Mouse (Mus musculus): ENCODE data around the gene Ranbp10. TPM values are rescaled to one million over a fixed set of nuclear protein-coding genes. Genes with fewer than 3 reads are reported as not detected.
"Not testable (repeated sequence)": the region's sequence is repeated elsewhere in the genome, so short reads cannot be mapped to it uniquely, and the experiment has no call there.

Ranbp10 gene
- total RNA-seq, 2 experiments from 2014 or later: 22.6 to 22.9 TPM

- DNase-seq (ENCODE audit: low spot score in 2 of 2): no peak
These were observed 9.8 kb upstream of the Ranbp10 start for GRCm38 (mm10) chr8:105836991-105837390.

GRCm38 (mm10) chr8:105835318-105835717 is 8.2 kb upstream of the Ranbp10 start:
- peak; percentile 64 to 70 for DNase-seq (ENCODE audit: low spot score in 2 of 2)

- not testable (repeated sequence) for DNase-seq (ENCODE audit: low spot score in 2 of 2)
These were observed 6.6 kb upstream of the Ranbp10 start for GRCm38 (mm10) chr8:105833740-105834139.

GRCm38 (mm10) chr8:105826379-105826778 is 771 bp downstream of the Ranbp10 start:
- no peak for DNase-seq (ENCODE audit: low spot score in 2 of 2)

GRCm38 (mm10) chr8:105825506-105825905 is 1.6 kb downstream of the Ranbp10 start:
- DNase-seq (ENCODE audit: low spot score in 2 of 2): no peak

GRCm38 (mm10) chr8:105820925-105821324 is 6.2 kb downstream of the Ranbp10 start:
- no peak for DNase-seq (ENCODE audit: low spot score in 2 of 2)

- no peak for DNase-seq (ENCODE audit: low spot score in 2 of 2)
These were observed 7.5 kb downstream of the Ranbp10 start for GRCm38 (mm10) chr8:105819659-105820058.

GRCm38 (mm10) chr8:105813241-105813640 is 13.9 kb downstream of the Ranbp10 start:
- DNase-seq (ENCODE audit: low spot score in 2 of 2): no peak

- no peak for DNase-seq (ENCODE audit: low spot score in 2 of 2)
These were observed 14.6 kb downstream of the Ranbp10 start for GRCm38 (mm10) chr8:105812511-105812910.

- DNase-seq (ENCODE audit: low spot score in 2 of 2): no peak
These were observed 15.6 kb downstream of the Ranbp10 start for GRCm38 (mm10) chr8:105811543-105811942.

- DNase-seq (ENCODE audit: low spot score in 2 of 2): no peak
These were observed 16.1 kb downstream of the Ranbp10 start for GRCm38 (mm10) chr8:105811061-105811460.

GRCm38 (mm10) chr8:105810245-105810786 is 16.8 kb downstream of the Ranbp10 start:
- no peak for DNase-seq (ENCODE audit: low spot score in 2 of 2)

GRCm38 (mm10) chr8:105808480-105808879 is 18.7 kb downstream of the Ranbp10 start:
- DNase-seq (ENCODE audit: low spot score in 2 of 2): no peak

- DNase-seq (ENCODE audit: low spot score in 2 of 2): no peak
These were observed 19.4 kb downstream of the Ranbp10 start for GRCm38 (mm10) chr8:105807766-105808165.

GRCm38 (mm10) chr8:105805964-105806363 is 21.2 kb downstream of the Ranbp10 start:
- DNase-seq (ENCODE audit: low spot score in 2 of 2): no peak

GRCm38 (mm10) chr8:105805346-105805745 is 21.8 kb downstream of the Ranbp10 start:
- DNase-seq (ENCODE audit: low spot score in 2 of 2): no peak

GRCm38 (mm10) chr8:105804797-105805196 is 22.4 kb downstream of the Ranbp10 start:
- no peak for DNase-seq (ENCODE audit: low spot score in 2 of 2)

- DNase-seq (ENCODE audit: low spot score in 2 of 2): no peak
These were observed 25.8 kb downstream of the Ranbp10 start for GRCm38 (mm10) chr8:105801153-105801904.

- peak; percentile 14 to 15 for DNase-seq (ENCODE audit: low spot score in 2 of 2)
These were observed 27.9 kb downstream of the Ranbp10 start for GRCm38 (mm10) chr8:105799091-105799812.

GRCm38 (mm10) chr8:105798408-105798807 is 28.7 kb downstream of the Ranbp10 start:
- DNase-seq (ENCODE audit: low spot score in 2 of 2): no peak

- DNase-seq (ENCODE audit: low spot score in 2 of 2): no peak
These were observed 31.4 kb downstream of the Ranbp10 start for GRCm38 (mm10) chr8:105795785-105796184.

GRCm38 (mm10) chr8:105794009-105794598 is 33.0 kb downstream of the Ranbp10 start:
- no peak for DNase-seq (ENCODE audit: low spot score in 2 of 2)
